Mouse (Mus musculus): ENCODE results near the gene Antxr2. TPM values are rescaled to one million over a fixed set of nuclear protein-coding genes. Genes with fewer than 3 reads are reported as not detected.
A peak's percentile ranks its signal among the peaks of the same experiment; 100 is the strongest.

The Antxr2 gene
- polyA plus RNA-seq, 1 experiment from 2014 or later: 7.0 TPM

- WGBS: 64% methylated on average over 20 of the region's 20 CpGs
- Histone ChIP-seq H3K4me1 (replicated peaks; ENCODE audit: control insufficient read depth, insufficient read depth, low read length) (peaks cover 3% of the 10 kb centered on the region; the same call in 1 of the 2 replicates), H3K36me3 (ENCODE audit: control insufficient read depth, insufficient read depth, low read length) (no peaks in the 10 kb centered on the region), H3K9me3 (ENCODE audit: control insufficient read depth, low read length) (no peaks in the 10 kb centered on the region), H3K4me3 (ENCODE audit: low read depth, low read length) (no peak overlapping the region), H3K9ac (ENCODE audit: low read depth, low read length) (no peak overlapping the region), H3K4me2 (no peak overlapping the region), H3K27ac (ENCODE audit: low read depth, low read length) (no peak overlapping the region), H3K27me3 (replicated peaks; ENCODE audit: control insufficient read depth, insufficient read depth, low read length) (no peaks in the 10 kb centered on the region)
- no peak for DNase-seq (ENCODE audit: low spot score)
- 0 out of 2 replicates have a peak, but pooled peaks have one; percentile 29 for ATAC-seq (replicated peaks; ENCODE audit: low FRiP score)
Measured at GRCm38 (mm10) chr5:98016247-98017203, 14.3 kb downstream of the Antxr2 start.

GRCm38 (mm10) chr5:98005751-98006150 is 25.1 kb downstream of the Antxr2 start:
- DNase-seq (ENCODE audit: low spot score): no peak
- WGBS: 91% methylated on average over 8 of the region's 8 CpGs
- ATAC-seq (replicated peaks; ENCODE audit: low FRiP score): no peak
- Histone ChIP-seq H3K27ac (ENCODE audit: low read depth, low read length) (no peak overlapping the region), H3K4me1 (replicated peaks; ENCODE audit: control insufficient read depth, insufficient read depth, low read length) (no peaks in the 10 kb centered on the region), H3K4me2 (no peak overlapping the region), H3K9me3 (ENCODE audit: control insufficient read depth, low read length) (no peaks in the 10 kb centered on the region), H3K36me3 (ENCODE audit: control insufficient read depth, insufficient read depth, low read length) (no peaks in the 10 kb centered on the region; the same call in 1 of the 2 replicates), H3K9ac (ENCODE audit: low read depth, low read length) (no peak overlapping the region), H3K27me3 (replicated peaks; ENCODE audit: control insufficient read depth, insufficient read depth, low read length) (no peaks in the 10 kb centered on the region), H3K4me3 (ENCODE audit: low read depth, low read length) (no peak overlapping the region)

- 66% methylated on average over 2 of the region's 2 CpGs for WGBS
Measured at GRCm38 (mm10) chr5:97999261-97999824, 31.5 kb downstream of the Antxr2 start.

GRCm38 (mm10) chr5:97996500-97997176 is 34.2 kb downstream of the Antxr2 start:
- no peaks in the 10 kb centered on the region for H3K27me3 ChIP-seq (replicated peaks; ENCODE audit: control insufficient read depth, insufficient read depth, low read length)
- H3K9me3 ChIP-seq (ENCODE audit: control insufficient read depth, low read length): no peaks in the 10 kb centered on the region
- H3K4me3 ChIP-seq (ENCODE audit: low read depth, low read length): no peak overlapping the region
- no peak overlapping the region for H3K4me2 ChIP-seq
- H3K4me1 ChIP-seq (replicated peaks; ENCODE audit: control insufficient read depth, insufficient read depth, low read length): no peaks in the 10 kb centered on the region
- no peak overlapping the region for H3K27ac ChIP-seq (ENCODE audit: low read depth, low read length)
- DNase-seq (ENCODE audit: low spot score): no peak
- ATAC-seq (replicated peaks; ENCODE audit: low FRiP score): no peak
- WGBS: 72% methylated on average over 6 of the region's 6 CpGs
- H3K36me3 ChIP-seq (ENCODE audit: control insufficient read depth, insufficient read depth, low read length): no peaks in the 10 kb centered on the region
- H3K9ac ChIP-seq (ENCODE audit: low read depth, low read length): no peak overlapping the region

More at GRCm38 (mm10) chr5:97999261-97999824, 31.5 kb downstream of the Antxr2 start:
- Histone ChIP-seq H3K4me3 (ENCODE audit: low read depth, low read length) (no peak overlapping the region), H3K4me1 (replicated peaks; ENCODE audit: control insufficient read depth, insufficient read depth, low read length) (no peaks in the 10 kb centered on the region), H3K36me3 (ENCODE audit: control insufficient read depth, insufficient read depth, low read length) (no peaks in the 10 kb centered on the region), H3K9ac (ENCODE audit: low read depth, low read length) (no peak overlapping the region), H3K27me3 (replicated peaks; ENCODE audit: control insufficient read depth, insufficient read depth, low read length) (no peaks in the 10 kb centered on the region), H3K4me2 (no peak overlapping the region), H3K27ac (ENCODE audit: low read depth, low read length) (no peak overlapping the region), H3K9me3 (ENCODE audit: control insufficient read depth, low read length) (no peaks in the 10 kb centered on the region)
- ATAC-seq (replicated peaks; ENCODE audit: low FRiP score): no peak
- DNase-seq (ENCODE audit: low spot score): no peak

GRCm38 (mm10) chr5:97995881-97996280 is 35.0 kb downstream of the Antxr2 start:
- no peaks in the 10 kb centered on the region for H3K36me3 ChIP-seq (ENCODE audit: control insufficient read depth, insufficient read depth, low read length)
- no peak overlapping the region for H3K4me2 ChIP-seq
- no peak overlapping the region for H3K4me3 ChIP-seq (ENCODE audit: low read depth, low read length)
- H3K27ac ChIP-seq (ENCODE audit: low read depth, low read length): no peak overlapping the region
- no peaks in the 10 kb centered on the region for H3K27me3 ChIP-seq (replicated peaks; ENCODE audit: control insufficient read depth, insufficient read depth, low read length)
- H3K4me1 ChIP-seq (replicated peaks; ENCODE audit: control insufficient read depth, insufficient read depth, low read length): no peaks in the 10 kb centered on the region
- H3K9me3 ChIP-seq (ENCODE audit: control insufficient read depth, low read length): no peaks in the 10 kb centered on the region
- ATAC-seq (replicated peaks; ENCODE audit: low FRiP score) (no peak), DNase-seq (ENCODE audit: low spot score) (no peak)
- WGBS: 79% methylated on average over 4 of the region's 4 CpGs
- no peak overlapping the region for H3K9ac ChIP-seq (ENCODE audit: low read depth, low read length)

GRCm38 (mm10) chr5:97986656-97987294 is 44.1 kb downstream of the Antxr2 start:
- DNase-seq (ENCODE audit: low spot score): no peak
- Histone ChIP-seq H3K27ac (ENCODE audit: low read depth, low read length) (no peak overlapping the region), H3K4me3 (ENCODE audit: low read depth, low read length) (no peak overlapping the region), H3K36me3 (ENCODE audit: control insufficient read depth, insufficient read depth, low read length) (no peaks in the 10 kb centered on the region), H3K9ac (ENCODE audit: low read depth, low read length) (no peak overlapping the region), H3K9me3 (ENCODE audit: control insufficient read depth, low read length) (no peaks in the 10 kb centered on the region), H3K27me3 (replicated peaks; ENCODE audit: control insufficient read depth, insufficient read depth, low read length) (no peaks in the 10 kb centered on the region), H3K4me1 (replicated peaks; ENCODE audit: control insufficient read depth, insufficient read depth, low read length) (no peaks in the 10 kb centered on the region), H3K4me2 (no peak overlapping the region)
- WGBS: 84% methylated on average over 4 of the region's 4 CpGs
- ATAC-seq (replicated peaks; ENCODE audit: low FRiP score): no peak

- H3K9me3 ChIP-seq (ENCODE audit: control insufficient read depth, low read length): no peaks in the 10 kb centered on the region
- H3K9ac ChIP-seq (ENCODE audit: low read depth, low read length): no peak overlapping the region
- no peak for DNase-seq (ENCODE audit: low spot score)
- ATAC-seq (replicated peaks; ENCODE audit: low FRiP score): no peak
- no peak overlapping the region for H3K27ac ChIP-seq (ENCODE audit: low read depth, low read length)
- WGBS: 91% methylated on average over 9 of the region's 9 CpGs
- H3K27me3 ChIP-seq (replicated peaks; ENCODE audit: control insufficient read depth, insufficient read depth, low read length): no peaks in the 10 kb centered on the region
- no peaks in the 10 kb centered on the region for H3K4me1 ChIP-seq (replicated peaks; ENCODE audit: control insufficient read depth, insufficient read depth, low read length)
- no peak overlapping the region for H3K4me3 ChIP-seq (ENCODE audit: low read depth, low read length)
- no peaks in the 10 kb centered on the region for H3K36me3 ChIP-seq (ENCODE audit: control insufficient read depth, insufficient read depth, low read length)
- H3K4me2 ChIP-seq: no peak overlapping the region
Measured at GRCm38 (mm10) chr5:97983375-97983774, 47.5 kb downstream of the Antxr2 start.

GRCm38 (mm10) chr5:97980472-97980871 is 50.4 kb downstream of the Antxr2 start:
- Histone ChIP-seq H3K4me2 (no peak overlapping the region), H3K27ac (ENCODE audit: low read depth, low read length) (no peak overlapping the region), H3K36me3 (ENCODE audit: control insufficient read depth, insufficient read depth, low read length) (no peaks in the 10 kb centered on the region), H3K27me3 (replicated peaks; ENCODE audit: control insufficient read depth, insufficient read depth, low read length) (no peaks in the 10 kb centered on the region), H3K4me1 (replicated peaks; ENCODE audit: control insufficient read depth, insufficient read depth, low read length) (no peaks in the 10 kb centered on the region), H3K9ac (ENCODE audit: low read depth, low read length) (no peak overlapping the region), H3K4me3 (ENCODE audit: low read depth, low read length) (no peak overlapping the region), H3K9me3 (ENCODE audit: control insufficient read depth, low read length) (no peaks in the 10 kb centered on the region)
- ATAC-seq (replicated peaks; ENCODE audit: low FRiP score): no peak
- 60% methylated on average over 14 of the region's 14 CpGs for WGBS
- no peak for DNase-seq (ENCODE audit: low spot score)
